Mouse (Mus musculus): ENCODE measurements around the gene Aplp1. TPM values are rescaled to one million over a fixed set of nuclear protein-coding genes. Genes with fewer than 3 reads are reported as not detected.
A peak's percentile ranks its signal among the peaks of the same experiment; 100 is the strongest.

Aplp1 gene
- polyA plus RNA-seq, 1 experiment from 2014 or later: 214 TPM

DNA sequence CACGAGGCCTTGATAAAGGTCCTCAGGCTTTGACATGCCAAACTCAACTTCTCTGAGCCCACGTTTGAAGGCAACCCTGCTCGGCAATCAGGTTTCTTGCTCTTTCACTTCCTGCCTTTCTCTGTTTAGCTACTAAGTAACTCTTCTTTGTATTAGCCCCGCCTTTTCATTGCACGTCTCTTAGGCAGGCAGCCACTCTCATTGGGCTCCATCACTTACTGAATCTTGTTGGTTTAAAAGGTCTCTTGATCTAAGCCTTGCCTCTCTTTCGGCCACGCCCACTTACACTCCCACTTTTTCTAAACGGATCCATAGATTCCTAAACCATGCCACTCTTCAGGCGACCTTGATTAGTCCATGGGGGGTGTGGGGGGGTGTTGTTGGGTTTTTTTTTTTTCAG, 1.6 kb downstream of the Aplp1 start:
- Histone ChIP-seq H3K27me3 (0 out of 2 replicates have a peak, but pooled peaks cover 3% of the 10 kb centered on the region), H3K36me3 (replicated peaks) (peaks cover 34% of the 10 kb centered on the region), H3K4me2 (peak overlapping the region; percentile 85), H3K9ac (no peak overlapping the region), H3K4me3 (replicated peaks) (peak overlapping the region; percentile 84), H3K9me3 (0 out of 2 replicates have a peak, but pooled peaks cover 4% of the 10 kb centered on the region), H3K4me1 (peaks cover 42% of the 10 kb centered on the region), H3K27ac (no peak overlapping the region)
- ATAC-seq (ENCODE audit: low FRiP score): no peak
- whole genome bisulfite sequencing: 25% methylated on average over 9 of the region's 9 CpGs

DNA sequence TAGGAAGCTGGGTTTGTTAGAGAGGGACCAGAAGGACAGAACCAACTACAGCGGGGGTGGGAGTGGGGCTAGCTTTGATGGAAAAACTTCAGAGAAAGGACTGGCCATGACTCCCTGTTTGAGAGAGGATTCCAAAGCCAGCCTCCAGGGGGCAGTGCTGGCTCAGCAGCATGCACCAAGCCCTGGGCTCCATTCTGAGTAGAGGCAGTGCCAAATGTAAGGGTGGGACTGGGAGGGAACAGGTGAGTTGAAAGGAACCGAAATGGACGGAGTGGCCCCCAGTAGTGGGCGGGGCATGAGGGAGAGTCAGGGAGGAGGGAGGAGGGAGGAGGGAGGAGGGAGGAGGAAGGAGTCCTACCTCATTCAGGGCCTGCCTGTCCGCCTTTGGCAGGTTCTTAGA, 4.6 kb downstream of the Aplp1 start:
- H3K4me3 ChIP-seq (replicated peaks): no peak overlapping the region
- no peaks in the 10 kb centered on the region for H3K9me3 ChIP-seq
- WGBS: 56% methylated on average over 2 of the region's 5 CpGs
- no peak overlapping the region for H3K4me2 ChIP-seq
- ATAC-seq (ENCODE audit: low FRiP score): no peak
- H3K27ac ChIP-seq: no peak overlapping the region
- peaks cover 13% of the 10 kb centered on the region; the same call in 1 of the 2 replicates for H3K27me3 ChIP-seq
- H3K36me3 ChIP-seq (replicated peaks): peaks cover 50% of the 10 kb centered on the region
- no peak overlapping the region for H3K9ac ChIP-seq
- H3K4me1 ChIP-seq: peaks cover 36% of the 10 kb centered on the region

DNA sequence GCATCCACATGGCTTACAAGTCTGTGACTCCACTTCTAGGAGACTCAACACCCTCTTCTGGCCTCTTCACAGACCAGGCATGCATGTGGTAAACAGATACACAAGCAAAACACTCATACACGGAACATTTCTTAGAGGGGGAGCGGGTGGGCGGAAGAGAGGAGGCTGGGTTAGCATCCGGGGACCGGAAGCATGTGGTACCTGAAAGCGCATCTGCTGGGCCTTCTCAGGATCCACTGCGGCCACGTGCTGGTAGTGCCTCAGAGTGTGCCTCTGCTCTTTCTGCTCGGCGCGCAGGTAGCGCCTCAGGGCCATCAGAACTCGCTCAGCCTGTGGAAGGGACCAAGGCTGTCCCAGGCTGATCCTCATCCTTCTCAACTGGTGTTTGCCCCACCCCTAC, 5.6 kb downstream of the Aplp1 start:
- H3K36me3 ChIP-seq (replicated peaks): peaks cover 60% of the 10 kb centered on the region
- no peak for ATAC-seq (ENCODE audit: low FRiP score)
- H3K4me2 ChIP-seq: no peak overlapping the region
- H3K4me3 ChIP-seq (replicated peaks): no peak overlapping the region
- WGBS: 81% methylated on average over 13 of the region's 13 CpGs
- H3K27ac ChIP-seq: no peak overlapping the region
- H3K27me3 ChIP-seq: peaks cover 19% of the 10 kb centered on the region; the same call in 1 of the 2 replicates
- peaks cover 29% of the 10 kb centered on the region for H3K4me1 ChIP-seq
- no peaks in the 10 kb centered on the region for H3K9me3 ChIP-seq
- no peak overlapping the region for H3K9ac ChIP-seq

DNA sequence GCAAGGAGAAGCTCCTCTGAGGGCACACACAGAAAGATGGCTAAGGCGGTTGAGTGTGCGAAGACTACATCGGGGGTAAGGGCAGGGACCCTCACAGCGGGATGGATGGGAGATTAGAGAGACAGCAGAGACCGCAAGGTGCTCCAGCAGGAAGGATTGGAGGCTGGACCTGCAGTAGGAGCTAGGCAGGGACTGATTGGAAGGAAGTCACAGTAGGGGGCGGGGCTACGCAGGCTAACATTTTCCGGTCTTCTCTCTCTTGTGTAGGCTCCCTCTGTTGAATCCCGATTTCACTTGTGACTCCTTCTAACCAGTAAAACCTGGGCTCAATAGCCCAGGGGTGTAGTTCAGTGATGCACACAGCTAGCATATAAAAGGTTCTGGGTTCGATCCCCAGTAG, 8.5 kb downstream of the Aplp1 start:
- peaks cover 50% of the 10 kb centered on the region for H3K36me3 ChIP-seq (replicated peaks)

DNA sequence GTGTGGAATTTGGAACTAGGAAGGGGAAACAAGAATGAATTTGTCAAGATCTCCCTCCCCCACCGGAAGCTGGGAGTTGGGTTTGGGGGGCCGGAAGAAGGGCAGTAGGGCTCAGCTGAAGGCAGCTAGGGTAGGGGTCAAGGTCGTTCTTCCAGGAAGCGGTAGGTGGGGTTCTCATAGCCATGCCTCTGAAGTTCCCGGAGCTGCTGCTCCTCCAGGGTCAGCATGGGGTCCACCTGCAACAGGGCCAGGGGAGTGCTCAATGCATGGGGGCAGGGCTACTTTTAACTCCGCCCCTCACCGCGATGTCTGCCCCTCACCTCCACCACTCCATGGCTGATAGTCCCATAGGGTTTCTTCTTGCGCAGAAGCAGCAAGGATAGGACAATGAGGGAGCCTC, 10.2 kb downstream of the Aplp1 start:
- Histone ChIP-seq H3K36me3 (replicated peaks) (peaks cover 41% of the 10 kb centered on the region), H3K9me3 (no peaks in the 10 kb centered on the region), H3K4me2 (no peak overlapping the region), H3K4me1 (no peaks in the 10 kb centered on the region), H3K27ac (no peak overlapping the region), H3K9ac (no peak overlapping the region), H3K27me3 (peaks cover 19% of the 10 kb centered on the region; the same call in 1 of the 2 replicates), H3K4me3 (replicated peaks) (no peak overlapping the region)
- no peak for ATAC-seq (ENCODE audit: low FRiP score)
- WGBS: 50% methylated on average over 9 of the region's 9 CpGs

More for the DNA sequence above, 8.5 kb downstream of the Aplp1 start:
- no peak overlapping the region for H3K27ac ChIP-seq
- H3K9ac ChIP-seq: no peak overlapping the region
- no peak overlapping the region for H3K4me3 ChIP-seq (replicated peaks)
- no peaks in the 10 kb centered on the region for H3K9me3 ChIP-seq
- no peak overlapping the region for H3K4me2 ChIP-seq
- H3K4me1 ChIP-seq: 0 out of 2 replicates have a peak, but pooled peaks cover 3% of the 10 kb centered on the region
- H3K27me3 ChIP-seq: peaks cover 19% of the 10 kb centered on the region; the same call in 1 of the 2 replicates
- WGBS: 13% methylated on average over 10 of the region's 10 CpGs
- no peak for ATAC-seq (ENCODE audit: low FRiP score)

DNA sequence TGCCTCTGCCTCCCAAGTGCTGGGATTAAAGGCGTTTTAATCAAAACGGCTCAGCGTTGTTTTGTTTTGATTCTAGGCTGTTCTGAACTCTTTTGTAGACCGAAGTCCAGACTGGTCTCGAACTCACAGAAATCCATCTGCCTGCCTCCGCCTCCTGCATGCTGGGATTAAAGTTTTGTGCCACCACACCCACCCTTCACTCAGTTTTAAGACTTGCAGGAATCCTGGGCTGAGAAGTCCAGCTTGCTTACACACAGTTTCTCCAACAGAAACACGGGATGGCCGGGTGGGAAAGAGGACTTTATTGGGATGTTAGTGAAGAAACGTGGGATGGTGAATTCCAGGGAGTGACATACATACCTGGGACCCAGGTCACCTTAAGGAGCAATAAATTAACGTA, 10.6 kb downstream of the Aplp1 start:
- no peak for ATAC-seq (ENCODE audit: low FRiP score)
- no peak overlapping the region for H3K27ac ChIP-seq
- H3K9ac ChIP-seq: no peak overlapping the region
- 73% methylated on average over 10 of the region's 10 CpGs for WGBS
- H3K4me1 ChIP-seq: no peaks in the 10 kb centered on the region
- no peak overlapping the region for H3K4me2 ChIP-seq
- no peaks in the 10 kb centered on the region for H3K9me3 ChIP-seq
- no peak overlapping the region for H3K4me3 ChIP-seq (replicated peaks)
- H3K36me3 ChIP-seq (replicated peaks): peaks cover 36% of the 10 kb centered on the region
- H3K27me3 ChIP-seq: peaks cover 16% of the 10 kb centered on the region; the same call in 1 of the 2 replicates

DNA sequence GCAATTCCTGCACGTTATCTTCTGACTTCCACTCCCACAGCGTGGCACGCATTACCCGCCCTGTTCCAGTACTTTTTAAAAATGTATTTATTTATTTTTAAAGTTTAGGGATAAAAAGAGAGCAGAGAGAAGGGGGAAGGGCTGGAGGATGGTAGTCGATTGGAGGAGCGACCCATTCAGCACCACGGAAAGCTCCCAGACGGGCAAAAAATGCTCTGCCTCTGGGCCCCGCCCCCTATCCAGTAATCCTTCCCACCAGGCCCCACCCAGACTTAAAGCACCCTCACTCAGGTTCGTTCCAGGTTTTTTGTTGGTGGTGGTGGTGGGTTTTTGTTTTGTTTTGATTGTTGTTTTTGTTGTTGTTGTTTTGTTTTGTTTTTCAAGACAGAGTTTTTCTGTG, 11.1 kb downstream of the Aplp1 start:
- Histone ChIP-seq H3K4me2 (no peak overlapping the region), H3K36me3 (replicated peaks) (peaks cover 32% of the 10 kb centered on the region), H3K9ac (no peak overlapping the region), H3K27ac (no peak overlapping the region), H3K9me3 (no peaks in the 10 kb centered on the region), H3K4me3 (replicated peaks) (no peak overlapping the region), H3K4me1 (no peaks in the 10 kb centered on the region), H3K27me3 (peaks cover 16% of the 10 kb centered on the region; the same call in 1 of the 2 replicates)
- ATAC-seq (ENCODE audit: low FRiP score): no peak
- WGBS: 5% methylated on average over 10 of the region's 10 CpGs

DNA sequence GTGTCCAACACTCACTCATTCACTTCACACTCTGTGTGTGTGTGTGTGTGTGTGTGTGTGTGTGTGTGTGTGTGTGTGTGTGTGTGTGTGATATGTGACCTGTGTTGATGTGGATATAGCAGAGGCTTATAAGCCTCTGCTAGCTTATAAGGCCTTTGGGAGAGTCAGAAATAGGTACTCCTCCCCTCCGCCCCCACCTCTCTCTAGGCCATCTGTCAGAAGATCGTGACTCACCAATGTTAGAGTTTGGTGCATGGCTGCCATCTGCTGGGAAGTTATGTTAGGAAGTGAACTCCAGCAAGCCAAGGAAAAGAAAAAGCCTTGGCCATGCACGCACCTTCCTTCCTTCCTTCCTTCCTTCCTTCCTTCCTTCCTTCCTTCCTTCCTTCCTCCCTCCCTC, 13.5 kb downstream of the Aplp1 start:
- H3K9me3 ChIP-seq: no peaks in the 10 kb centered on the region
- peaks cover 24% of the 10 kb centered on the region for H3K36me3 ChIP-seq (replicated peaks)
- peaks cover 15% of the 10 kb centered on the region; the same call in 1 of the 2 replicates for H3K27me3 ChIP-seq
- H3K9ac ChIP-seq: no peak overlapping the region
- H3K4me2 ChIP-seq: no peak overlapping the region
- no peak overlapping the region for H3K4me3 ChIP-seq (replicated peaks)
- no peaks in the 10 kb centered on the region for H3K4me1 ChIP-seq
- ATAC-seq (ENCODE audit: low FRiP score): peak; percentile 61; the same call in 1 of the 2 replicates
- H3K27ac ChIP-seq: no peak overlapping the region
- WGBS: 12% methylated on average over 3 of the region's 3 CpGs

DNA sequence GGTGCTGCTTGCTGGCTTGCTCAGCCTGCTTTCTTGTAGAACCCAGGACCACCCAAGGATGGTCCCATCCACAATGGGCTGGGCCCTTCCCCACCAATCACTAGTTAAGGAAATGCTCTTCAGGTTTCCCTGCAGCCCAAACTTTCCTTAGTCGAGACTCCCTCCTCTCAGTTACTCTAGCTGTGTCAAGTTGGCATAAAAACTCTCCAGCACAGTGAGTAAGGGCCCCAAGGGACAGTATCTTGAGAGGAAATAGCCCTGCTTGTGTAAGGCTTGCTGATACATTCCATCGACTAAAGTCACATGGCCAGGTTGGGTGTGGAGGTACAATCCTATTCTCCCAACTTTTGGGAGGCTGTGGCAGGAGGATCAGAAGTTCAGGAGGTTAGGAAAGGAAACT, 15.1 kb downstream of the Aplp1 start:
- Histone ChIP-seq H3K27ac (no peak overlapping the region), H3K4me2 (no peak overlapping the region), H3K36me3 (replicated peaks) (peaks cover 19% of the 10 kb centered on the region), H3K27me3 (0 out of 2 replicates have a peak, but pooled peaks cover 1% of the 10 kb centered on the region), H3K4me3 (replicated peaks) (no peak overlapping the region), H3K4me1 (no peaks in the 10 kb centered on the region), H3K9me3 (no peaks in the 10 kb centered on the region), H3K9ac (no peak overlapping the region)
- WGBS: 66% methylated on average over 2 of the region's 2 CpGs
- no peak for ATAC-seq (ENCODE audit: low FRiP score)

DNA sequence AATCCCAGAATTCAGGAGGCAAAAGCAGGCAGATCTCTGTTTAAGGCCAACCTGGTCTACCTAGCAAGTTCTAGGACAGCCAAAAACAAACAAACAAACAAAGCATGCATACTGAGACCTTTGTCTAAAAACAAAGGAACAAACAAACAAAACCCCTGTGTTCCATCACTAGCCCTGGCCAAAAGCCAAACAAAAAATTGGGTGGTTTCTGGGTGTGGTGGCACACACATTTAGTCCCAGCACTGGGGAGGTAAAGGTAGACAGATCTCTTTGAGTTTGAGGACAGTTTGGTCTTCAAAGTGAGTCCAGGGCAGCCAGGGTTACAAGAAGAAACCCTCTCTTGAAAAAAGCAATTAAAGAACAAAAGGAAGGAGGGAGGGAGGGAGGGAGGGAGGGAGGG, 16.0 kb downstream of the Aplp1 start:
- H3K27ac ChIP-seq: no peak overlapping the region
- no peak overlapping the region for H3K4me3 ChIP-seq (replicated peaks)
- no peak overlapping the region for H3K4me2 ChIP-seq
- H3K27me3 ChIP-seq: no peaks in the 10 kb centered on the region
- H3K9ac ChIP-seq: no peak overlapping the region
- H3K36me3 ChIP-seq (replicated peaks): peaks cover 14% of the 10 kb centered on the region
- H3K4me1 ChIP-seq: no peaks in the 10 kb centered on the region
- no peak for ATAC-seq (ENCODE audit: low FRiP score)
- H3K9me3 ChIP-seq: no peaks in the 10 kb centered on the region

DNA sequence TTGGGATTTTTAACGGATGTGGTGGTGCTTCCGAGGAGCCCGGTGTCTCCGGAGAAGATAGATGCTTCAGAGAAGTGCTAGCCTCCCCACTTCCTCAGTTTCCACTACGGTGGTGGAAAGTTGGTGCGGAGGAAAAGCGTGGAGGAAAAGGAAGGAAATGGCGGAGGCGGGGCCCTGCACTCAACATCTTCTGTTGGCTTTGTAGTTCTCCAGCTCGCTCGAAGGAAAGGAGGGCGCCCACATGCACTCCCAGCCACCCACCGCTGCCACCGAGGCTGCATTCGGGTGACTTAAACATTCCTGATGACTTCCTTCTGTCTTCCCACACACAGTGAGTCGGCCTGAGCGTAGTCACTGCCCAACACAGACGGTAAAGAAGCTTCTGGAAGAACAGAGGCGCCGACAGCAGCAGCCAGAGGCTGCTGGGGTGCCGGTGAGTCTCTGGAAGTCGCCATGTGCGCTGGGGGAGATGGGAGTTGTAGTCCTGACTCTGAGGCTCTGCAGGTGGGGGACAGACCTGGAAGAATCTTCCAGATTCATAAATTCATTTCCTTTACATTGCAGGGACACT, 22.2 kb downstream of the Aplp1 start:
- no peak overlapping the region for H3K27ac ChIP-seq

DNA sequence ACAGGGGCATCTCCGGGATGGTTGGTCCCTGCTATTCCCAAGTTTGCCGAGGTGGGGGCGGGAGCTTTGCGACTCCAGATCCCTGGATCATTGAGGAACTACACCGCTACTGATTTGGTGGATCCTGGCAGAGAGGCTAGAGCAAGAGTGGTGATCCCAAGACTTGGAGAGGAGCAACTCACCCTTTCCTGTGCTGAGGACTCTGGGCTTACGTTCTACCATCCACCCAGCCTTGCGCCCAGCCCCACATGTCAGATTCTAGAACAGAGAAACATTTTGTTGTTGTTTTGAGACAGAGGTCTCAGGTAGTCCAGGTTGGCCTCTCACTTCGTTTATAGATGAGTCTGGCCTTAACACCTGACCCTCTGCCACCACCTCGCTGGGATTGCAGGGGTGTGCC, 22.8 kb downstream of the Aplp1 start:
- Histone ChIP-seq H3K27me3 (peaks cover 29% of the 10 kb centered on the region), H3K27ac (no peak overlapping the region), H3K4me2 (peak overlapping the region; percentile 93), H3K36me3 (replicated peaks) (peaks cover 14% of the 10 kb centered on the region), H3K4me3 (replicated peaks) (peak overlapping the region; percentile 60), H3K9me3 (no peaks in the 10 kb centered on the region), H3K4me1 (peaks cover 19% of the 10 kb centered on the region), H3K9ac (peak overlapping the region; percentile 59)
- 13% methylated on average over 9 of the region's 9 CpGs for WGBS
- ATAC-seq (ENCODE audit: low FRiP score): 0 out of 2 replicates have a peak, but pooled peaks have one; percentile 24

More for the DNA sequence above, 22.2 kb downstream of the Aplp1 start:
- H3K36me3 ChIP-seq (replicated peaks): peaks cover 14% of the 10 kb centered on the region
- peaks cover 29% of the 10 kb centered on the region for H3K27me3 ChIP-seq
- WGBS: 53% methylated on average over 23 of the region's 23 CpGs
- peak overlapping the region; percentile 59 for H3K9ac ChIP-seq
- peak overlapping the region; percentile 93 for H3K4me2 ChIP-seq
- H3K4me3 ChIP-seq (replicated peaks): peak overlapping the region; percentile 60
- peaks cover 19% of the 10 kb centered on the region for H3K4me1 ChIP-seq
- H3K9me3 ChIP-seq: no peaks in the 10 kb centered on the region
- ATAC-seq (ENCODE audit: low FRiP score): no peak

DNA sequence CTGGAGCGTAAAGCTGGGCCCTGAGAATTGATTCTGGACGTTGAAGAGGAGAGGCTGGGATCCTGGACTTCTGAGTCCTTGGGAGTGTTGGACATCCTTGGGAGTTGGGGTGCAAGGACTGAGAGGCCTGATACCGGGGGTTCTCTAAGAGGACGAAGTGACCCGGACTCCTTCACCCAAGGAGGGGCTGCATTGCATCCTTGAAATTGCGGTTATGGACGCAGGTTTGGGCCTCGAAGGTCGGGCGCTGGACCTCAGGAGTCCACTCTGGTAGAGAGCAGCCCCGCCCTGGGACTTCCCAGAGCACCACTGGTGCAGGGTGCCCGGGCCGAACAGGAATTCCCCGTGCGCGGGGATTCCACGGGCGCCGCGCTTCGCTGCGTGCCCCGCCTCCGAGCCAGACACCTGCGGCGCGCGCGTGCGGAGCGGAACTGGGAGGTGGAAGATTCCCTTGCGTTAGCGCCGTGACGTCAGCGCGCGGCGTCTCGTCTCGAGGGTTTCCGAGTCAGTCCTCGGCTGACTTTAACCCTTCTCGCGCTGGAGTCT, 23.4 kb downstream of the Aplp1 start:
- Histone ChIP-seq H3K9me3 (no peaks in the 10 kb centered on the region), H3K9ac (peak overlapping the region; percentile 59), H3K27ac (no peak overlapping the region), H3K4me2 (peak overlapping the region; percentile 93), H3K27me3 (peaks cover 29% of the 10 kb centered on the region), H3K4me3 (replicated peaks) (peak overlapping the region; percentile 60), H3K36me3 (replicated peaks) (peaks cover 13% of the 10 kb centered on the region), H3K4me1 (peaks cover 19% of the 10 kb centered on the region)
- WGBS: under 1% methylated on average over 45 of the region's 45 CpGs
- peak; percentile 91 for ATAC-seq (ENCODE audit: low FRiP score)
